Mouse (Mus musculus): ENCODE results near the gene Ube2v1.
A peak's percentile ranks its signal among the peaks of the same experiment; 100 is the strongest.
"Not testable (repeated sequence)": the region's sequence is repeated elsewhere in the genome, so short reads cannot be mapped to it uniquely, and the experiment has no call there.

Ube2v1 gene

DNA sequence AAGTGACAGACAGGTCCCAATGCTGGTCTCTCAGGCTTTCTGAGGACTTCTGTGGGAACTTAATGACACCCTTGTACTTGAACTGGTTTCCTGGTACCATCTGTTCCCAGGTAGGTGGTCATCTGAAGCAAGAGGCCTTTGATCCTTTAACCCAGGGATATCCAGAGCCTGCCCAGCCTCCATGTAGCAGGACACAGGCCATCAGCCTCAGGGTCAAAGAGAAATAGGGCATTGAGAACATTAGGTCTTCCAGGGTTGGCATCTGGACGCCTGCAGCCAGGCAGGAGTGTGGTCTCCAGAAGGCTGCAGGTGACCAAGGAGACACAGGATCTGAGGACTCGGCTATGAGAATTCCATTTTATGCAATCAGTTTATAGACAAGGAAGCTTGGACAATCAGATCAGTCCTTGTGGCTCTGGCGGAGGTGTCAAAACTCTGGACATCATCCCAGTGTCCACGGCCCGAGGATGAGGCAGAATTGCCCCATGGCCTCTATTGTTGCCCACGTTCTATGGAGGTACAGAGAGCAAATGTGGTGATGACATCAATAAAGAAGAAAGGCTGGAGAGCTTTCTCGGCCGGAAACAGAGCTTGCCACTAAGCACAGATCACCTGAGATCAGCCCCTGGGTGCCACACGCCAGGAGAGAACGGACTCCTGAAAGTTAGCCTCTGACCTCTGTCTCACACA is 23.2 kb upstream of the Ube2v1 start:
- no peak for DNase-seq (ENCODE audit: low spot score in 2 of 2)

- DNase-seq (ENCODE audit: low spot score in 2 of 2) = no peak
Observed at GRCm38 (mm10) chr2:167652694-167653093, 20.8 kb upstream of the Ube2v1 start.

GRCm38 (mm10) chr2:167651622-167652021 is 19.7 kb upstream of the Ube2v1 start:
- no peak for DNase-seq (ENCODE audit: low spot score in 2 of 2)

- no peak for DNase-seq (ENCODE audit: low spot score in 2 of 2)
Observed at GRCm38 (mm10) chr2:167649290-167650032, 17.6 kb upstream of the Ube2v1 start.

DNA sequence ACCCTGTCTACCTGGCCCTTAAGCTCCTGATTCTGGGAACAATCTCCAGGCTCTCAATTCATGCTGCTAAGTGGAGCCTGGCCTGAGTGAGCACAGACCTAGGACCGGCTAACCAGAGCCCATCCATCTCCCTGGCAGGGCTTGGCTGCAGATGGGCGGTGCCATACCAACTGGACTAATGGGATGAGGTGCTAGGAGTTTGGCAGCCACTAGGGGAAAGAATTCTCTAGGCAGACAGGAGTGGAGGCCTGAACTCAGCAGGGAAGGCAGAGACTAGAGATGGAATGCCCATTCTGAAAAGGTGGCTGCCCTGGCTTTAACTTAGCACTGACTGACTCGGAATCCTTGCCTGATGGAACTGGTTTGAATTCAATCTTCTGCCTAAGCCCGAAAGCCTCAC is 14.5 kb upstream of the Ube2v1 start:
- DNase-seq (ENCODE audit: low spot score in 2 of 2) = no peak

DNA sequence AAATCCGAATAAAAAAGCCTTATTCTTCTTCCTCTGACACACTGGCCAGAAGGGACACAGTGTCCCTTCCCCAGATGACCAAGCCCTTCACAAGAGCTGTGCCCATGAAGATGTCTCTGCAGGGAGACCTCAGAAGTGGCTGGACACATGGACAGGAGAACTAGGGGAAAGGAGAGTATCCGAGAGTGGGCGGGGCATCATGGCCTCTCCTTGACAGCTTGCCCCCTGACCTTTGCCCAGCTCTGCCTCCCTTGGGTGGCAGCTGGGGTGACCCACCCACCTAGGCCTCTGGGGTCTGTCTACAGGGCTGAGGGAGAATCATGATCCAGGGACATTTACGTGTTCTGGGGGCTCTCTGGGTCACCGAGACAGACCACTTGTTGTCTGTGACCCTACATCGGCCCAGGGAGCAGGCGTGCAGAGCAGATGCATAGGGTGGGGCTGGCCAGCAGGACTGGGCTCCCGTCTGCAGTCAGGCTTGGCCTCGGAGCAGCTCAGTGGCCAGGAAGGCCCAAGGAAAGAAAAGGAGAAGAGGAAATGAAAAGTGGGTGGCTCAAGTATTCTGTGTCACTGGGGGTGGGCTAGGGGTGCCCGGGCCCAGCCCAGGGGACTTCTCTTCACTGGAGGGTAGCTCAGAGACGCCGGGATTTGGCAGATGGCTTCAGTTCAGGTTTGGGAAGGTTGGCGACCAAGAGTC is 11.6 kb upstream of the Ube2v1 start:
- DNase-seq (ENCODE audit: low spot score in 2 of 2) = not testable (repeated sequence)

DNA sequence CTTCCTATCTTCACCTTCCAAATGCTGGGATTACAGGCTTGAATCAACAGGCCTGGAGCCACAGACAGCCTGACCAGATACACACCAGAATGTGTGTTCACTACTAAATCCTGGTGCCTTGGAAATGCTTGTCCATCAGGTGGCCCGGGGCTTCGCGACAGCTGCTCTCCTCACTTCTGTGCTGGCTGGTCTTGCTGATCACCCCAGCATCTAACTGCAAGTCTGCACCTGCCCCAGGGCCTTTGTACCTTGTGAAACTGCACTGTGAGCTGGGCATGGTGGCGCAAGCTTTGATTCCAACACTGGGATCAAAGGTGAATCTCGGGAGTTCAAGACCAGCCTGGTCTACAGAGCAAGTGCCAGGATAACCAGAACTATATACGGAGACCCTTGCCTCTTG is 10.3 kb upstream of the Ube2v1 start:
- DNase-seq (ENCODE audit: low spot score in 2 of 2) = no peak

DNA sequence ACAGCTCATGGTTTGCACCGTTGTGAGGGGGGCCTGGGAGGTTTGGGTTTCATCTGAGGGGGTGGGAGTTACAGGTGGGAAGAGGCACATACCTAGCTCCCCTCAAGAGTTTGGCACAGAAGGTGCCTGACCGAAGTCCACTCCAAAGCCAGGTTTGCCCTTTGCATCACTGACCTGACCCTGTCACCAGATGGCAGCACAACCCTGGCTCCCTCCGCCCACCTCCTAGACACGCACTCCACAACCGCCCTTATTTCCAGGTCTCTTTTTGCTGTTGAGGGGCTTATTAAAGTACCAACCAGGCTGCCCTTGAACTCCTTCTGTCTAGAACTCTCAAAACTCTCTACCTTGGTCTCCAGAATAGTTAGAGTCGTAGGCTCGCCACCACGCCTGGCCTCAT is 9.4 kb upstream of the Ube2v1 start:
- DNase-seq (ENCODE audit: low spot score in 2 of 2) = peak in 1 of 2 experiments; percentile 54

- DNase-seq (ENCODE audit: low spot score in 2 of 2) = peak in 1 of 2 experiments; percentile 70
Observed at GRCm38 (mm10) chr2:167640279-167640678, 8.4 kb upstream of the Ube2v1 start.

DNA sequence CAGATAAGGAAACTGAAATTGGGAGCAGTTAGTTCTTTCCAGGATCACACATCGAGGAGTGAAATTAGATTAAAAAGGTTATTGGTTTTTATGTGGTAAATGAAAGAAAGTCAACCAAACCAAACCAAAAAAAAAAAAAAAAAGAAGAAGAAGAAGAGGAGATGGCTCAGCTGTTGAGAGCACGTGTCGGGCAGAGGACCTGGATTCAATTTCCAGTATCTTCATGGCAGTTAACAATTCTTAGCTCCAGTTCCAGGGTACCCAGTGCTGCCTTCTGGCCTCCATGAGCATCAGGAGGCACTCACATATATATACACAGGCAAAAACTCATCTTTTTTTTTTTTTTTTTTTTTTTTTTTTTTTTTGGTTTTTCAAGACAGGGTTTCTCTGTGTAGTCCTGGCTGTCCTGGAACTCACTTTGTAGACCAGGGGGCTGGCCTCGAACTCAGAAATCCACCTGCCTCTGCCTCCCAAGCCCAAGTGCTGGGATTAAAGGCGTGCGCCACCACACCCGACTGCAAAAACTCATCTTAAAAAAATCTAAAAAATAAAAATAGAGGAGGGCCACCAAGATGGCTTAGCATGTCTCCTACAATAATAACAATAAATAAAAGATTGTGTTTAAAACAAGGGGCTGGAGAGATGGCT is 3.1 kb upstream of the Ube2v1 start:
- DNase-seq (ENCODE audit: low spot score in 2 of 2) = no peak

DNA sequence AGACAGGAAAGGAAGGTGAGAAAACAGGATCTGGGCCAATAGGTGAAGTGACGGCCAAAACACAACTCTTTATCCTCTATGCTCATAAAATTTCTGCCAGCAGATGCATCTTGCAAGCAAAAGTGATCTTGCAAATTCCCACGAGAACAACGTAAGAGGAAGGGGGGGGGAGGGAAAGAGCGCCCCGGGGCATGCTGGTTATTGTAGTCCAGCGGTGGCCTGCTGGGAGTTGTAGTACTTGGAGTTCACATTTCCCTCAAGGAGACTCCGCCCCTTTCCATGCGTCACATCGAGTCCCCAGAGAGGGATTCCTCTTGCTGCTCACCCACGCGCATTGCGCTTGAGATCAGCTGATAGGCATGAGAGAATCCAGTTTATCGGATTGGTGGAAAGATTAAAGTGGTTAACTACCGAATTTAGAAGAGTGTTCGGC is 2.5 kb upstream of the Ube2v1 start:
- peak; percentile 95 for DNase-seq (ENCODE audit: low spot score in 2 of 2)

DNA sequence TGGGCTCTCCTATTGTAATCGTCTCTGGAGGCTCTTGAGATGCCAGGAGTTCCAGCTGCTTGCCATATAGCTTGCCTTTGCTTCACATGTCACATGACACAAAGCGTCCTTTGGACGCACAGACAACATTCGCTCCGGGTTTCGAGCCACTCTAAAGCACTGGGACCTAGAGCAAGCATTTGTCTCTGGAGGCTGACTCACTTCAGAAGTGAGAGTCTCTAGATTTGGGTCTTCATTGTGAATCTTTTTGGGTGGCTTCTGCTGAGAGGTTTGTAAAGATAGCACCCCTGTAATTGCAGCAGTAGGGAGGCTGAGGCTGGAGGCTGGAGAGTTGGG is 1.6 kb upstream of the Ube2v1 start:
- no peak for DNase-seq (ENCODE audit: low spot score in 2 of 2)

DNA sequence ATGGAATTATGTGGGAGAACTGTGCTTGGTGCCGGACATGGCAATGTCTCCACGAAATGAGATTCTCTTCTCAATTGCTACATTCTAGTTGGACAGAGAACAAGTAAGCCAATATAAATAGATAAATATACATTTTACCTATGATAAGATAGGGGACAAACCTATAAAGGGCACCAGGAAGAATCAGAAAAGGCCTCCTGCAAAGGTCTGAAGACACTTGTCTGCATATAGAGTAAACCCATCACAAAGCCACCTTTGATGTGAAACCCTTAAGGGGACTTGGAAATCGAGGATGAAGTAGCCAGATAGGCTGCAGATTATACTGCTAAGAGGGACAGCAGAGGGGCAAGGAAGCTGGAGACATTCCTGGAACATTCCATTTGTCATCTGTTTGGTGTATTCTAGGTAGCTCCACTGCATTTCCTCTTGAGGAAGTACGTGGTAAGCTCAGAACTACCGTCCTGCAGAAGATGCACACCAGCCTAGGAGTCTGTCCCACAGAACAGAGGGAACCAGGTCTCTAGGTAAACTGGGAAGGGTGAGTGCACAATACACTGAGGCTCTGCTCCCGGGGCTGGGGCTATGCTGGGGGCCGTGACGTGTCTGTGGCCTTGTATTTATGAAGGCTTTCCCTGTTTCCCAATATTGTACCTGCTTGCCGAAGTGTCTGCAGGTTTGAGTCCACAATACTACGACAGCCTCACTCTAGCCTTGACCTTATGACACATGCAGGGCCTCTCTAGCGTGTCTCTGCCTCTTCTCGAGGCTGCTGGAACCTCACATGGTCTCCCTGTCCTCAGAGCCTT is 1.0 kb upstream of the Ube2v1 start:
- no peak for DNase-seq (ENCODE audit: low spot score in 2 of 2)

DNA sequence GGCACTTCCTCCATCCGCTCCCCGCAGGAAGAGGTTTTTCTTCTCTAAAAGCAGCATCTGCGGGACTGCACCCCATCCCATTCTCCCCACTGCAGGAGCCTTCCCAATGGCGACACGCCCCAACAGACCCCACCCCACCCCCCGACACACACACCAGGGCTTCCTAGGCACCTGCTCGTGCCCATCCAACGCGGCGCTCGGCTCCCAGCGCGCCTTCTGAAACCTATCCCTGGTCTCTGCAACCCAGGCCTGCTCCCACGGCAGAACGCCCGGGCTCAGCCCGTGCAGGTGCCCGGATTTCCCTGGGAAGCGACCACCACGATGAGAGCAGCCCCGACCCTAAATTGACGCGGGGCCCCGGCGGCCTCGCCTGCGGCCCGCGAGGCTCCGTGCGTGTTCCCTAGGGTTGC is 709 bp downstream of the Ube2v1 start:
- peak; percentile 32 to 44 for DNase-seq (ENCODE audit: low spot score in 2 of 2)

- DNase-seq (ENCODE audit: low spot score in 2 of 2) = no peak
Observed at GRCm38 (mm10) chr2:167630421-167630820, 1.5 kb downstream of the Ube2v1 start.

DNA sequence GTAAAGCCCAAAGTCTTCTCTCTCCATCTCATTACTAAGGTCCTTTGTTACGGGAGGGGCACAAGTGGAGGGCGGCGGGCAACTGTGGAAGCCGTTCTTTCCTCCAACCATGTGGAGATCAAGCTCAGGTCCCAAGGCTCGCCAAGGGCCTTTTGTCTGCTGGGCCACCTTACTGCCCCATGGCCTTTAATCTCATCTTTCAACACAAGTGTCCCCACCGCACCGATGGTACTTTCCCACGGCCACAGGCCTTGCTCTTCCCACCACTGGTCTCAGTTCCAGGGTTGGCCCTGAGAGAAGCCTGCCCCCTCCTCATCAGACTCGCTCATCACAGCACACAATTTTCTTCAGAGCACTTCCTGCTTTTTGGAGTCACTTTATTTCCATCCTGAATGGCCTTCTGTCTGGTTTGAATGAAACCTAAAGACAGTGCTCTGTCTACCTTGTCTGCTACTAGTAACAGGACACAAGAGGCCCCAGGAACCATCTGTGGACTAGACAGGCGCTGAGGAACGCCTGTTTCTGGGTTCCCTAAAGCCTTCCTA is 2.2 kb downstream of the Ube2v1 start:
- no peak for DNase-seq (ENCODE audit: low spot score in 2 of 2)

GRCm38 (mm10) chr2:167628872-167629271 is 3.0 kb downstream of the Ube2v1 start:
- DNase-seq (ENCODE audit: low spot score in 2 of 2) = no peak

- DNase-seq (ENCODE audit: low spot score in 2 of 2) = no peak
Observed at GRCm38 (mm10) chr2:167627019-167627418, 4.9 kb downstream of the Ube2v1 start.

DNA sequence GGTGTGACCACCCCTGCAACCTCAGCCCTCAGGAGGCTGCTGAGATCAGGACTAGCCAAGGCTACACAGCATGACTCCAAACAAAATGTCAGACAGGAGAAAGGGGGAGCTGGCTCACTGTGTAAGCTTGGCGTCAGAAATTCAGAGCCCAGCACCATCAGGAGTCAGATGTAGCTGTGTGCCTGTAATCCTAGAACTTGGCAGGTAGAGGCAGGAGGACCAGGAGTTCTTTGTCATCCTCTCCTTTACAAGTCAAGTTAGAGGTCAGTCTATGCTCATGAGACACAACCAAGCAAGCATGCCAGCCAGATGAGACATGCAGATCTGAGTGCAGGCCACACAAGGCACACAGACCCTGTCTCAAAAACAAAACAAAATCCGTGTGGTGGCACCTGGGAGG is 6.2 kb downstream of the Ube2v1 start:
- no peak for DNase-seq (ENCODE audit: low spot score in 2 of 2)

GRCm38 (mm10) chr2:167624368-167625075 is 7.4 kb downstream of the Ube2v1 start:
- DNase-seq (ENCODE audit: low spot score in 2 of 2) = no peak

- no peak for DNase-seq (ENCODE audit: low spot score in 2 of 2)
Observed at GRCm38 (mm10) chr2:167622965-167623364, 8.9 kb downstream of the Ube2v1 start.

All from thymus, postnatal 10 days (tissue).